Mouse (Mus musculus) cortical plate, adult 2 months (tissue): Measurements from ENCODE around the gene Mlxip. TPM values are rescaled to one million over a fixed set of nuclear protein-coding genes. Genes with fewer than 3 reads are reported as not detected.

Source experiments
- H3K27ac ChIP-seq: fragments of 200-500 bp; 2 replicates; pipeline ENCODE4 v1.5.1; 2012; ENCODE audit warnings: low read length, control low read depth, inconsistent platforms; ENCODE audit not compliant: insufficient read depth
- H3K4me1 ChIP-seq: fragments of 200-500 bp; 2 replicates; pipeline ENCODE4 v1.6.1; 2011; ENCODE audit warnings: low read length; ENCODE audit not compliant: control insufficient read depth, insufficient read depth
- H3K4me3 ChIP-seq: fragments of 200-500 bp; 2 replicates; pipeline ENCODE4 v1.5.1; 2011; ENCODE audit warnings: mild to moderate bottlenecking, low read length, control low read depth; ENCODE audit not compliant: insufficient read depth
- CTCF ChIP-seq: fragments of 200-500 bp; IDR thresholded peaks from 2 replicates; pipeline ENCODE4 v1.5.1; 2011; ENCODE audit warnings: mild to moderate bottlenecking, control low read depth, low read length; ENCODE audit not compliant: insufficient read depth; ENCODE audit errors: extremely low read depth
- POLR2A ChIP-seq: fragments of 200-500 bp; IDR thresholded peaks from 2 replicates; pipeline ENCODE4 v1.6.1; 2011; ENCODE audit warnings: mild to moderate bottlenecking, low read length, control low read depth; ENCODE audit not compliant: insufficient read depth; ENCODE audit errors: extremely low read depth
- polyA plus RNA-seq: library from polyadenylated mRNA; depleted of rRNA; stranded (reverse); fragments of >200 nt; gene quantifications from 2 replicates; pipeline ENCODE4 v1.2.3, GENCODE M21; 2012; rRNA removed

The Mlxip gene
- polyA plus RNA-seq, 1 experiment = 17.5 TPM

DNA sequence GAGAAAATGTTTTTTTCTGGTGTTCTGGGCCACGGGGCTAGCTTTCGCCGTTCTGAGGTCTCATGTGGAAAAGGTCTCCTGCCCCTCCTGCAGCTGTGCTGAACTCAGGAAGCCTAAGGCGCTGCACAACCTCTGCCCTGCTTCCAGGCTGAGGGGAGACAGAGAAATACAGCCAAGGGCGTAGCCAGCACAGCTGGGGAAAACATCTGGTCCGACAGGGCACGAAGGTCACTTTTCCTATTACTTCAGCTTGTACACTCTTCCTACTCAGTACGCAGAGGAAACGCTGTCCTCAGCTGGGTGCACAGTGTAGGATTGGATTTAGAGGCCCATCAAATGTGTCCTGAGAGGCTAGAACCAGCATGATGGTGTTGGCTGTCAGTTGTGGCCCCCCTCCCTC lies 95.3 kb downstream of the Mlxip start:
- no peak for TF ChIP-seq POLR2A
- TF ChIP-seq CTCF = no peak
- Histone ChIP-seq H3K4me1 (no peaks in the 10 kb centered on the region; the same call in 1 of the 2 replicates), H3K27ac (no peak overlapping the region), H3K4me3 (no peak overlapping the region)

- Histone ChIP-seq H3K4me3 (no peak overlapping the region), H3K27ac (no peak overlapping the region), H3K4me1 (peaks cover 2% of the 10 kb centered on the region; the same call in 1 of the 2 replicates)
- TF ChIP-seq POLR2A = no peak
- peak; percentile 63 for TF ChIP-seq CTCF
Measured at GRCm38 (mm10) chr5:123499717-123500116, 105.1 kb downstream of the Mlxip start.

- Histone ChIP-seq H3K4me3 (no peak overlapping the region), H3K27ac (no peak overlapping the region)
- TF ChIP-seq POLR2A (no peak), CTCF (no peak)
Measured at GRCm38 (mm10) chr5:123501973-123502372, 107.4 kb downstream of the Mlxip start.

More at GRCm38 (mm10) chr5:123501973-123502372, 107.4 kb downstream of the Mlxip start:
- H3K4me1 ChIP-seq = peaks cover 2% of the 10 kb centered on the region; the same call in 1 of the 2 replicates

Other genes starting within 250 kb of the Mlxip start
- gene Psmd9, start 225.4 kb upstream of the Mlxip start, polyA plus RNA-seq = 27.1 and 27.9 TPM in 2 replicates
- not detected in 2 replicates for gene Hpd, start 212.1 kb upstream of the Mlxip start, polyA plus RNA-seq
- 5.2 and 6.7 TPM in 2 replicates for gene Wdr66, start 142.7 kb upstream of the Mlxip start, polyA plus RNA-seq
- gene Bcl7a, start 51.0 kb upstream of the Mlxip start, polyA plus RNA-seq = 33.5 and 34.5 TPM in 2 replicates
- gene Lrrc43, start 94.5 kb downstream of the Mlxip start, polyA plus RNA-seq = 1.1 TPM in 2 replicates
- not detected in 2 replicates for gene Il31, start 94.7 kb downstream of the Mlxip start, polyA plus RNA-seq
- 1.3 and 1.4 TPM in 2 replicates for gene B3gnt4, start 115.7 kb downstream of the Mlxip start, polyA plus RNA-seq
- 78.2 and 81.8 TPM in 2 replicates for gene Diablo, start 129.4 kb downstream of the Mlxip start, polyA plus RNA-seq
- 8.3 and 8.5 TPM in 2 replicates for gene Gm49027, start 130.7 kb downstream of the Mlxip start, polyA plus RNA-seq
- 56.5 and 60.2 TPM in 2 replicates for gene Vps33a, start 178.2 kb downstream of the Mlxip start, polyA plus RNA-seq